Mouse (Mus musculus): ENCODE measurements around the gene Ank. TPM values are rescaled to one million over a fixed set of nuclear protein-coding genes. Genes with fewer than 3 reads are reported as not detected.

Gene Ank
- polyA plus RNA-seq, 1 experiment from 2014 or later, result 9.3 TPM

DNA sequence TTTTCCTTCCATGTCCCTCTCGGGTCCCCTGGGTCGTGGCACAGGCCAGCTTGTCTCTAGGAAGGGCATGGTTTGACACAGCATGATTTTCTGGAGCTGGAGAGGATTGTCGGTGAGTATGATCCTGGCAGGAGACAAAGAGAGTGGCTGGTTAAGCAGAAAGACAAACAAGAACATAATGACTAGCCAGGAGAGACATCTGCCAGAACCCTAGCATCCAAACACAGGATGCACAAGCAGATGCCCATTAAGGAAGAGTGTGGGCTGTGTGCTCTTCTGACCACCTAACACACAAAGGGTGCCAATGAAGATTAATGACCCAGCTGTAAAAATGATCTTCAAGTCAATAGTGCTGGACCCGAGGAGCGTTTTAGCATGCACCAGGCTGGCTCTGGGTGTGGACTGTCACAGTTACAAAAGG lies 29.5 kb downstream of the Ank start:
- Histone ChIP-seq H3K9ac (replicated peaks; ENCODE audit: low read depth) (no peak overlapping the region), H3K36me3 (ENCODE audit: insufficient read depth, low read length) (no peaks in the 10 kb centered on the region), H3K27me3 (replicated peaks; ENCODE audit: insufficient read depth, low read length) (no peaks in the 10 kb centered on the region), H3K4me2 (replicated peaks; ENCODE audit: low read depth, low read length) (no peak overlapping the region), H3K4me3 (ENCODE audit: low read depth, low read length) (no peak overlapping the region), H3K27ac (ENCODE audit: low read length) (no peak overlapping the region), H3K4me1 (ENCODE audit: insufficient read depth, low read depth, low read length) (0 out of 2 replicates have a peak, but pooled peaks cover 2% of the 10 kb centered on the region), H3K9me3 (ENCODE audit: low read length) (no peaks in the 10 kb centered on the region)
- no peak for DNase-seq (ENCODE audit: low spot score)
- ATAC-seq, result no peak
- TF ChIP-seq CTCF (IDR thresholded peaks at IDR 0.05), result no peak
- no peak for TF ChIP-seq EP300 (IDR thresholded peaks at IDR 0.05)
- 36% methylated on average over 5 of the region's 5 CpGs for WGBS

DNA sequence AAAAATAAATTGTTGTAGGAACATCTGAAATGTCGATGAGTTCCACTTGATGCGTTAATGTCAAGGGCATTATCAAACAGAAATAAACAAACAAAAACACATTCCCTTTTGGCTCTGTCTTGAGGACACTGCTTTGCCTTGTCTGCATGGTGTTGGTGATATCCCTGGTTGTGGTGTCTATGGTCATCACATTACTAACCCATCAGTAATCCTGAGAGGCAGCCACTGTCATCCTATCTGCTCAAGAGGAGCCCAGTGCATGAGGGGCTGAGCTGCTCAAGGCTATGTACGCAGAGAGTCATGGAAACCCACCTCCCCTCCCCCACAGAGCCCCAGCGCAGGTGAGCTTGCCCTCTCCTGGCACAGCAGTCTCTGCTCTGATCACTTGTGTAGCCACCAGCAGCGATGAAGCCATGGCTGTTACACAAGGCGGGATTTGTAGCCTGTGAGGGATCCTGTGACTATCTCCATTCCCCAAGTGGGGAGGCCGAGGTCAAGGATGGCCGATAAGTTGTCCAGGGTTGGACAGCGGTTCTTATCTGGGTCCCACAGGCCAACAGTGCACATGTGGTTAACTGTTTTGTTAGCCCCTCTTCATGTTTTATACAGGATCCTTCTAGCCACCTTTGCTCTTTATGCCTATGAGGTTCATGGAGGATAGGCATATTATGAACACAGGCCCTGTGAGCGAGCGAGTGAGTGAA lies 30.3 kb downstream of the Ank start:
- 0 out of 2 replicates have a peak, but pooled peaks cover 2% of the 10 kb centered on the region for H3K4me1 ChIP-seq (ENCODE audit: insufficient read depth, low read depth, low read length)
- WGBS, result 73% methylated on average over 11 of the region's 11 CpGs
- H3K4me3 ChIP-seq (ENCODE audit: low read depth, low read length), result no peak overlapping the region
- H3K27ac ChIP-seq (ENCODE audit: low read length), result no peak overlapping the region
- ATAC-seq (no peak), DNase-seq (ENCODE audit: low spot score) (no peak)
- H3K4me2 ChIP-seq (replicated peaks; ENCODE audit: low read depth, low read length), result no peak overlapping the region
- TF ChIP-seq CTCF (IDR thresholded peaks at IDR 0.05) (no peak), EP300 (IDR thresholded peaks at IDR 0.05) (no peak)
- H3K9ac ChIP-seq (replicated peaks; ENCODE audit: low read depth), result no peak overlapping the region
- H3K36me3 ChIP-seq (ENCODE audit: insufficient read depth, low read length), result no peaks in the 10 kb centered on the region
- no peaks in the 10 kb centered on the region for H3K9me3 ChIP-seq (ENCODE audit: low read length)
- H3K27me3 ChIP-seq (replicated peaks; ENCODE audit: insufficient read depth, low read length), result no peaks in the 10 kb centered on the region

DNA sequence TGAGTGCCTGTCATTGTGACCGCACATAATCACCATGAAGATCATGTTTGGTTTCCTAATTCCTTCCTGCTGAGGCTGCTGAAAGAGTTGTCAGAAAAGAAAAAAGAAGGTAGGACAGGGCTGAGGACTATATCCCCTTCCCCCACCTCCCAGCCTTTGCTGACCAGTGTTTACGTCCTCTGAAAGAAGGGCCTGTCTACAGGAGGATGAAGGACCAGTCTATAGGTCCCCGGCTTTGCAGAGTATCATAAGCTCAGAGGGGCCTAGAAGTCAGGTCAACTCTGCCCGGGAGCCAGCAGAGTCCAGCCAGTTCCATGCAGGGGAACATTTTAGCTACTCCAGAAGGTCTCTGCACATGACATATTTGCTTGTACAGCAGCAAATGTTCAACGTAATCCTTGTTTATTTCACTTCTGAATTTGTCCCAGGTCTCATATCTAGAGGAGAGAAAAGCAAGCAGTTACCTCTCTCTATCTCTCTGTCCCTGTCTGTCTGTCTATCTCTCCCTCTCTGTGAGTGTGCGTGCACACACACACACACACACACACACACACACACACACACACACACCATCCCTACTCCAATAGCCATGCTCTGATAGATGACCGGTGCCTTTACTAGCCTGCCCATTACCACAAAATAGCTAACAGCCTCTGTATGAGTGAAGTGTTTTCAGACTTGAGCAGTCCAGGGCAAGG lies 31.0 kb downstream of the Ank start:
- no peak for DNase-seq (ENCODE audit: low spot score)
- no peak for ATAC-seq
- TF ChIP-seq EP300 (IDR thresholded peaks at IDR 0.05) (no peak), CTCF (IDR thresholded peaks at IDR 0.05) (no peak)
- Histone ChIP-seq H3K4me2 (replicated peaks; ENCODE audit: low read depth, low read length) (no peak overlapping the region), H3K36me3 (ENCODE audit: insufficient read depth, low read length) (no peaks in the 10 kb centered on the region), H3K4me1 (ENCODE audit: insufficient read depth, low read depth, low read length) (0 out of 2 replicates have a peak, but pooled peaks cover 7% of the 10 kb centered on the region), H3K27ac (ENCODE audit: low read length) (no peak overlapping the region), H3K9me3 (ENCODE audit: low read length) (no peaks in the 10 kb centered on the region), H3K4me3 (ENCODE audit: low read depth, low read length) (no peak overlapping the region), H3K9ac (replicated peaks; ENCODE audit: low read depth) (no peak overlapping the region), H3K27me3 (replicated peaks; ENCODE audit: insufficient read depth, low read length) (no peaks in the 10 kb centered on the region)
- WGBS, result 70% methylated on average over 7 of the region's 7 CpGs

DNA sequence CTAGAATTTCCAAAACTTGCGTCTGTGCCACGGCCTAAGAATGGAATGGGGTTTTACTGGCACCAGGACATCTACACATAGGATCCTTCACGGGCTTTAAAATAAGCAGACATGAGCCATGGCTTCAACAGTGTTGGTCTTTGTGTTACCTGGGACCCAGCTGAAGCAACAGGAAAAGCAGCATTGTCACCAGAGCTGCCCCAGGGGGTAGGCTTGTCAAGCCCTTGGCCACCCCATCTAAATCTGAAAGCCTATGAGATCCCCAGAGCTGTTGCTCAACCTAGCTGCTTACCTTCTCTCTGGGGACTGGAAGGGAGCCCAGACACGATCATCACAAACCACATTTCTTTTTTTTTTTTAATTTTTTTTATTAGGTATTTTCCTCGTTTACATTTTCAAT lies 31.6 kb downstream of the Ank start:
- Histone ChIP-seq H3K27me3 (replicated peaks; ENCODE audit: insufficient read depth, low read length) (no peaks in the 10 kb centered on the region), H3K4me3 (ENCODE audit: low read depth, low read length) (no peak overlapping the region), H3K9me3 (ENCODE audit: low read length) (no peaks in the 10 kb centered on the region), H3K9ac (replicated peaks; ENCODE audit: low read depth) (no peak overlapping the region), H3K4me1 (ENCODE audit: insufficient read depth, low read depth, low read length) (0 out of 2 replicates have a peak, but pooled peaks cover 7% of the 10 kb centered on the region), H3K27ac (ENCODE audit: low read length) (no peak overlapping the region), H3K4me2 (replicated peaks; ENCODE audit: low read depth, low read length) (no peak overlapping the region), H3K36me3 (ENCODE audit: insufficient read depth, low read length) (no peaks in the 10 kb centered on the region)
- ATAC-seq, result no peak
- 66% methylated on average over 5 of the region's 5 CpGs for WGBS
- no peak for DNase-seq (ENCODE audit: low spot score)
- TF ChIP-seq EP300 (IDR thresholded peaks at IDR 0.05) (no peak), CTCF (IDR thresholded peaks at IDR 0.05) (no peak)

DNA sequence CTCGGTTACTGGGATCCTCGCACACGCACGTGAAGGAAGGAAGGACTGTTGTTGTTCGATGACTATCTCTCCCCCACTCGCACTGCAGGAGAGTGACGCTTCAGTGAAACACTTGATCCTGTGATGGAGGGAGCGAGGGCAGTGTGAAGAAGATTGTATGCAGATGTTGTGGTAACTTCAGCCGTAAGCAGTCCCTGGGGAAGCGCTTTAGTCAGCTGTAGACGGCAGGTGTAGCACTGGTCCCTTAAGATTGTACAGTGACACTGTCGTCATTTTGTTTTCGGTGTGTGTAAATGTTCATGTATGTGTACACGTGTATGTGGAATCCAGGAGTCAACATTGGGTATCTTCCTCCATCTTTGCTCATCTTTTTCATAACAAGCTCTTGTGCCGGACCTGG lies 33.9 kb downstream of the Ank start:
- no peaks in the 10 kb centered on the region for H3K9me3 ChIP-seq (ENCODE audit: low read length)
- ATAC-seq, result no peak
- no peaks in the 10 kb centered on the region for H3K27me3 ChIP-seq (replicated peaks; ENCODE audit: insufficient read depth, low read length)
- no peak overlapping the region for H3K9ac ChIP-seq (replicated peaks; ENCODE audit: low read depth)
- no peak for TF ChIP-seq CTCF (IDR thresholded peaks at IDR 0.05)
- TF ChIP-seq EP300 (IDR thresholded peaks at IDR 0.05), result no peak
- no peaks in the 10 kb centered on the region for H3K36me3 ChIP-seq (ENCODE audit: insufficient read depth, low read length)
- H3K4me1 ChIP-seq (ENCODE audit: insufficient read depth, low read depth, low read length), result peaks cover 13% of the 10 kb centered on the region; the same call in 1 of the 2 replicates
- H3K4me3 ChIP-seq (ENCODE audit: low read depth, low read length), result no peak overlapping the region
- 84% methylated on average over 15 of the region's 15 CpGs for WGBS
- DNase-seq (ENCODE audit: low spot score), result no peak
- no peak overlapping the region for H3K27ac ChIP-seq (ENCODE audit: low read length)
- no peak overlapping the region for H3K4me2 ChIP-seq (replicated peaks; ENCODE audit: low read depth, low read length)

DNA sequence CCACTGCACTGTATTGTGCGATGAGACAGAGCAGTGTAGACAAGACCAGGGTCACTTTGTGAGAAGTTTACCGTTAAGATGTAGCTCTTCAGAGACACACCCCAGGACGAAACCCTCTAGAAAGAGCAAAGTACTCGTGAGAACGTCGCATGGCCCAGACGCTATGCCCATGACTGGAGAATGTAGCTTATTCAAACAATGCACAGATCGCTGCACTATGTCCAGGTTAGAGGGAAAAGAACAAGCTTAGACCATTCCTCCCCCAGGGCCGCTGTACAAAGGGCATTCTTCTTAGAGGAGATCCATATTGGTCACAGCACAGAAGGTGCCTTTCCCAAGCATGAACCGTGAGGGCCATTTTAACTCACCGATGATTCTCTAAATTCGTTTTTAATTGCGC lies 35.9 kb downstream of the Ank start:
- WGBS, result 69% methylated on average over 13 of the region's 13 CpGs
- peaks cover 13% of the 10 kb centered on the region; the same call in 1 of the 2 replicates for H3K4me1 ChIP-seq (ENCODE audit: insufficient read depth, low read depth, low read length)
- H3K27ac ChIP-seq (ENCODE audit: low read length), result peak overlapping the region; percentile 66; the same call in 1 of the 2 replicates
- TF ChIP-seq EP300 (IDR thresholded peaks at IDR 0.05), result peak; percentile 39; the same call in 1 of the 2 replicates
- TF ChIP-seq CTCF (IDR thresholded peaks at IDR 0.05), result no peak
- H3K36me3 ChIP-seq (ENCODE audit: insufficient read depth, low read length), result no peaks in the 10 kb centered on the region
- peak; percentile 36 for DNase-seq (ENCODE audit: low spot score)
- no peak overlapping the region for H3K9ac ChIP-seq (replicated peaks; ENCODE audit: low read depth)
- H3K4me2 ChIP-seq (replicated peaks; ENCODE audit: low read depth, low read length), result no peak overlapping the region
- no peaks in the 10 kb centered on the region for H3K27me3 ChIP-seq (replicated peaks; ENCODE audit: insufficient read depth, low read length)
- peak; percentile 61 for ATAC-seq
- H3K9me3 ChIP-seq (ENCODE audit: low read length), result no peaks in the 10 kb centered on the region
- H3K4me3 ChIP-seq (ENCODE audit: low read depth, low read length), result no peak overlapping the region
